Comparison of ENCODE assay signal across 9 mouse cellular contexts in the genomic region with DNA sequence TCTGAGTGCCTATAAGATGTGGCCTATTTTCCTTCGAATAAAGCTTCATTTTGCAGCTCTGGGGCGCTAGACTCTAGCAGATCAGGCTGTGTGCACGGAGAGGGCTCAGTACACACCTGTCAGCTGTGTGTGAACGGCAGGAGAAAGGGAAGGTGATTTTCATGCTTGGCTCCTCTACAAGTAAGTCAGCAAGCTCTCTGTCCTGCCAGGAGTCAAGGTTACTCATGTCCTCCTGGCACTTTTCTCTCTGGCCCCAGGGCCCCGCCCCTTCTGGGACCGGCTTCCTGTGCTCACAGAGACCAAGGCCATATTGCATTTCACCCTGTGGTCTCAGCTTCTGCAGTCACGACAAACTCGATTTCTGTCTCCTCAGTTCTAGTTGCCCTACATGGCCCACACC.
DNase-seq lines count a peak whose midpoint lies in the region.
"Had no signal": no experiment of that assay in that cellular context is flagged by ENCODE, and none has a peak within 500 bp of the region (broad histone marks: within the 10 kb centered on the region; RNA-seq: fewer than 3 reads in every experiment).

No protein-coding gene starts in this region.

- intact Hi-C loops in heart, postnatal 25 days (cut with DNase I): no loop called here

- peak; percentile 96 for DNase-seq in heart, adult 11 months
- DNase-seq in heart, postnatal 25 days (ENCODE audit: low spot score): no peak
- DNase-seq in retina, embryonic 14.5 days (ENCODE audit: low spot score): peak; percentile 18
- DNase-seq in retina, postnatal 1 day: no peak
- peak; percentile 81 for DNase-seq in gastrocnemius, postnatal 25 days
- DNase-seq in skeletal muscle tissue, adult 2 months (ENCODE audit: low read depth, low spot score): peak; percentile 79
- no peak for DNase-seq in embryo, embryonic 11 days
- DNase-seq in embryo, embryonic 10.5 days (ENCODE audit: low spot score): no peak
- DNase-seq: liver, embryonic 13.5 days had no signal

Comparison
In these comparisons a context has a peak if more than half of its experiments do, and no peak if none do; other contexts are left out.
1. DNase-seq: peak in heart, adult 11 months (single experiment), retina, embryonic 14.5 days (single experiment), gastrocnemius, postnatal 25 days (single experiment) and skeletal muscle tissue, adult 2 months (single experiment); none in heart, postnatal 25 days (single experiment), retina, postnatal 1 day (single experiment), embryo, embryonic 11 days (single experiment) and embryo, embryonic 10.5 days (single experiment).